Mouse (Mus musculus): Measurements from ENCODE around the gene Rab3gap2. TPM values are rescaled to one million over a fixed set of nuclear protein-coding genes. Genes with fewer than 3 reads are reported as not detected.
A peak's percentile ranks its signal among the peaks of the same experiment; 100 is the strongest.
"Not testable (repeated sequence)": the region's sequence is repeated elsewhere in the genome, so short reads cannot be mapped to it uniquely, and the experiment has no call there.

Gene Rab3gap2
- polyA plus RNA-seq, 1 experiment from 2014 or later: 38.2 TPM

DNA sequence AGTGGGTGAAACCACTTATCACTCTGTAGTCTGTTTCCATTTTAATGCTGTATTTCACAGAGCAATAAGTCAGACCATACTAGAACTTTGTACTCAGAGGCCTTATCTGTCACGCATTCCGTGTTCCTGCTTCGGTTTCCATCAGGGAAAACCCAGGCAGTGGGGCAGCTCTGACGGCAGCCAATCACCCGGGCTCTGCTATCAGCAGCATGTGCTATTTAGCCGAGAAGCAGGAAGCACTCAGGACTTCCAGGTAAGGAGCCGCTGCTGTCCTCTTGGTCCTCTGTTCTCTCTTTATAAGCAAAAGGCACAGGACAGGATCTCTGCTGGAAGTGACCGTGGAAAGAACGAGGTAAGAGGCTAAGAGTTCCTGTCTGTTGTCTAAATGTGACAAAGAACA, 108.0 kb downstream of the Rab3gap2 start:
- Histone ChIP-seq H3K79me2 (ENCODE audit: inconsistent target) (no peaks in the 10 kb centered on the region), H3K4me3 (ENCODE audit: inconsistent target) (no peak overlapping the region), H3K36me3 (ENCODE audit: inconsistent target) (peaks cover 50% of the 10 kb centered on the region; the same call in 1 of the 2 replicates), H3K27ac (no peak overlapping the region)
- 94% methylated on average over 9 of the region's 9 CpGs for WGBS (ENCODE audit: missing documents)

- no peak overlapping the region for H3K27ac ChIP-seq
- 98% methylated on average over 4 of the region's 4 CpGs for WGBS (ENCODE audit: missing documents)
- H3K36me3 ChIP-seq (ENCODE audit: inconsistent target): peaks cover 54% of the 10 kb centered on the region
- H3K79me2 ChIP-seq (ENCODE audit: inconsistent target): no peaks in the 10 kb centered on the region
- H3K4me3 ChIP-seq (ENCODE audit: inconsistent target): no peak overlapping the region
Observed at GRCm38 (mm10) chr1:185314546-185314945, 110.6 kb downstream of the Rab3gap2 start.

DNA sequence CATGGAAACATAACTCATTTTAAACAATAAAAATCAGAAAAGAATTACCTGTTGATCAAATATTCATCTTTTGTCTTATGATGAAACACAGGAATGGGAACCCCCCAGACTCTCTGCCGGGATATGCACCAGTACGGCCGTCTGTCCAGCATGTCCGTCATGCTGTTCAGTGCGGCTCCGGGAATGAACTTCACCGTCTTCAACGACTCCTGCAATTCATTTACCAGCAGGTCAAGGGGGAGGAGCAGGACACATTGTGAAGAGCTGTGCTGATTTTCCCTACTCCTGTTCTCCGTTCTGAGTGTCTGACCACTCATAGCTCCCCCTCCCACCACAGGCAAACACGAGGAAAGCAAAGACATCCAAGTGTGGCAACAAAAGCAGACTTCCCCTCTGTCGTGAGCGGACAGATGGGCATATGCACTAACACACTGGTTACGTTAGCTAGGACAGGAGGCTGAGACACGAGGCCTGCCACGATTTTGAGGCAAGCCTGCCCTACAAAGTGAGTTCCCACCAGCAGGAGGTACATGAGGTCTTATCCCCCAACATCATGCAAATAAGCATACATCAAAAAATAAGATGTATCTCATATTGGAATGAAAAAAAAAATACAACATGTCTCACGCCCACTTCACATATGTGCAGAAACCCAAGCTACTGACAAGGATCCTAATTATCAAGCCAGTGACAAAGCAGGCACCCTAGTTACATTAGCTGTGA, 112.1 kb downstream of the Rab3gap2 start:
- Histone ChIP-seq H3K27ac (no peak overlapping the region), H3K4me3 (ENCODE audit: inconsistent target) (no peak overlapping the region), H3K79me2 (ENCODE audit: inconsistent target) (no peaks in the 10 kb centered on the region), H3K36me3 (ENCODE audit: inconsistent target) (peaks cover 67% of the 10 kb centered on the region)
- 94% methylated on average over 16 of the region's 16 CpGs for WGBS (ENCODE audit: missing documents)

GRCm38 (mm10) chr1:185327754-185328345, 123.9 kb downstream of the Rab3gap2 start:
- H3K27ac ChIP-seq; H3K79me2 ChIP-seq (ENCODE audit: inconsistent target): not testable (repeated sequence)
- 75% methylated on average over 2 of the region's 3 CpGs for WGBS (ENCODE audit: missing documents)
- peaks cover 37% of the 10 kb centered on the region for H3K36me3 ChIP-seq (ENCODE audit: inconsistent target)
- H3K4me3 ChIP-seq (ENCODE audit: inconsistent target): peak overlapping the region; percentile 67

- under 1% methylated on average over 74 of the region's 76 CpGs for WGBS (ENCODE audit: missing documents)
- Histone ChIP-seq H3K79me2 (ENCODE audit: inconsistent target) (peaks cover 17% of the 10 kb centered on the region), H3K36me3 (ENCODE audit: inconsistent target) (peaks cover 26% of the 10 kb centered on the region), H3K27ac (peak within 1 kb of the TSS; percentile 15; the same call in 1 of the 2 replicates), H3K4me3 (ENCODE audit: inconsistent target) (peak within 1 kb of the TSS; percentile 67)
Observed at GRCm38 (mm10) chr1:185328721-185329610, 125.0 kb downstream of the Rab3gap2 start, which contains the start of gene Iars2. Iars2 (minus strand) TSS chr1:185329396.

- peaks cover 17% of the 10 kb centered on the region for H3K36me3 ChIP-seq (ENCODE audit: inconsistent target)
- H3K4me3 ChIP-seq (ENCODE audit: inconsistent target): no peak overlapping the region
- 96% methylated on average over 6 of the region's 8 CpGs for WGBS (ENCODE audit: missing documents)
- peaks cover 26% of the 10 kb centered on the region for H3K79me2 ChIP-seq (ENCODE audit: inconsistent target)
- no peak overlapping the region for H3K27ac ChIP-seq
Observed at GRCm38 (mm10) chr1:185329851-185330250, 125.9 kb downstream of the Rab3gap2 start.

GRCm38 (mm10) chr1:185331364-185331763, 127.4 kb downstream of the Rab3gap2 start:
- H3K79me2 ChIP-seq (ENCODE audit: inconsistent target): peaks cover 37% of the 10 kb centered on the region
- H3K36me3 ChIP-seq (ENCODE audit: inconsistent target): peaks cover 5% of the 10 kb centered on the region; the same call in 1 of the 2 replicates
- H3K27ac ChIP-seq: no peak overlapping the region
- peak overlapping the region; percentile 56 for H3K4me3 ChIP-seq (ENCODE audit: inconsistent target)
- WGBS (ENCODE audit: missing documents): 31% methylated on average over 5 of the region's 5 CpGs

DNA sequence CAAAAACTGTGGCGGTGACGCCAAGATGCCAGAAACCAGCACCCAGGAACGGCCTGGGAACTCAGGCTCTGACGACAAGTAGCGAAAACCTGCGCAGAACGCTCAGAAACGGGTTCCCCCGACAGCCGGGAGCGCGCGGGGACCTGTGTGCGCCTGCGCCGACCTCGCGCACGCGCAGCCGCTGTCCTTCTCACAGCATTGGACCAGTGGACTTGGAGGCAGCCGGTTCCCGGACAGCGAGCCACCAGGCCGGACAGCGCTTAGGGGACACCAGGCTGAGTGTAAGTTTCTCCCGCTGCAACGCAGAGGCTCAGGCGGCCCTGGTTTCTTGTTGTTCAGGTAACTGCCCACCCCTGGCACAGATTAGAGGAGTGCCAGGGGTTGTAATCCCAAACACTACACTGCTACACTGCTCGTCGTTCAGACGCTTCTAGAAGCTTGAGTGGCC, 128.1 kb downstream of the Rab3gap2 start, which contains the start of gene Bpnt1:
Gene Bpnt1, plus strand, starts transcription at position 167 of the 448 bp plus-strand sequence.
- Histone ChIP-seq H3K36me3 (ENCODE audit: inconsistent target) (peaks cover under 1% of the 10 kb centered on the region; the same call in 1 of the 2 replicates), H3K27ac (peak within 1 kb of the TSS; percentile 34; the same call in 1 of the 2 replicates), H3K4me3 (ENCODE audit: inconsistent target) (peak within 1 kb of the TSS; percentile 56), H3K79me2 (ENCODE audit: inconsistent target) (peaks cover 37% of the 10 kb centered on the region)
- under 1% methylated on average over 31 of the region's 32 CpGs for WGBS (ENCODE audit: missing documents)

DNA sequence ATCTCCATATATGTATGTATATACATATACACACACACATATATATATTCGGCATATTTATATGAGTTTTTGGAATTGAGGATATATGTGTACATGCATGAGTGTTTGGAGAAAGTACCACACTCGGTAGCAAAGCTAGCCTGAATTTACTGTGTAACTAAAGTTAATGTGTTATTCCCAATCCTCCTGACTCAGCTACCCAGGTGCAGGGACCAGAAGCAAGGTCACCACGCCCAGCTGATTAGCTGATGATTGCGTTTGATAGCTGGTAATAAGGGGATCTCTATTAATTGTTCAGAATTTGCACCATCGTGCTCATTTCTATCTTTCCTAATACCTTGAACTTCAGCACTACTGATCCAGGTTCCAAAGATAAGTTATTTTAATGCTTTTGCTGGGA, 129.7 kb downstream of the Rab3gap2 start:
- peaks cover 37% of the 10 kb centered on the region for H3K79me2 ChIP-seq (ENCODE audit: inconsistent target)
- no peak overlapping the region for H3K4me3 ChIP-seq (ENCODE audit: inconsistent target)
- no peaks in the 10 kb centered on the region for H3K36me3 ChIP-seq (ENCODE audit: inconsistent target)
- no peak overlapping the region for H3K27ac ChIP-seq
- 94% methylated on average over 5 of the region's 5 CpGs for WGBS (ENCODE audit: missing documents)

- Histone ChIP-seq H3K4me3 (ENCODE audit: inconsistent target) (no peak overlapping the region), H3K27ac (no peak overlapping the region), H3K36me3 (ENCODE audit: inconsistent target) (no peaks in the 10 kb centered on the region), H3K79me2 (ENCODE audit: inconsistent target) (peaks cover 37% of the 10 kb centered on the region)
- 98% methylated on average over 4 of the region's 4 CpGs for WGBS (ENCODE audit: missing documents)
Observed at GRCm38 (mm10) chr1:185334136-185334535, 130.2 kb downstream of the Rab3gap2 start.

DNA sequence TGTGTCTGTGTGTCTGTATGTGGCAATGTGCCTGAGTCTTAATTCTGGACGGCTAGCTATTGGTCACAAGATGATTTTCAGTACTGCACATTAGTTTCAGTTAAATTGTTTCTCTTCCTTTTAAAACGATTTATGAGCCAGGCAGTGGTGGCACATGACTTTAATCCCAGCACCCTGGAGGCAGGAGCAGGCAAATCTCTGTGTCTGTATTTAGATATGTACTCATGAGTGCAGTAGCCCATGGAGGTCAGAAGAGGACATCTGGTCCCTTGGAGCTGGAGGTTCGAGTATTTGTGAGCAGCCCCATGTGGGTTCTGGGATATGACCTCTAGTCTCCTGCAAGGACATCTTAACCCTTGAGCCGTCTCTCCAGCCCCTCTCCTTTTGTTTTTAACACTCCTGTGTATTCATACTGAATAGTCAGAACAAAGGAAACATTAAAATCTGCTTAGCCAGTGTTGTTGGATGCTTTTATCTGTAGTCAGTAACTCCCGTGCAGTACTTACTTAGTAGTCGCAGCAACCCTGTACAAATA, 131.4 kb downstream of the Rab3gap2 start:
- 86% methylated on average over 6 of the region's 6 CpGs for WGBS (ENCODE audit: missing documents)

More for the DNA sequence above, 131.4 kb downstream of the Rab3gap2 start:
- Histone ChIP-seq H3K27ac (no peak overlapping the region), H3K36me3 (ENCODE audit: inconsistent target) (no peaks in the 10 kb centered on the region), H3K79me2 (ENCODE audit: inconsistent target) (peaks cover 37% of the 10 kb centered on the region), H3K4me3 (ENCODE audit: inconsistent target) (no peak overlapping the region)

Data from macrophage (primary cell).